Mouse (Mus musculus) E14TG2a.4 (cell line): ENCODE data around the gene Nwd1.

Experiments
- CTCF ChIP-seq: conservative IDR thresholded peaks from 2 replicates; pipeline ENCODE4 v1.5.1; 2014; ENCODE audit warnings: low read length
- NANOG ChIP-seq: IDR thresholded peaks from 2 replicates; pipeline ENCODE4 v1.6.1; 2014; ENCODE audit warnings: borderline replicate concordance, low read length, mixed read lengths
- POU5F1 ChIP-seq: IDR thresholded peaks from 2 replicates; pipeline ENCODE4 v1.6.1; 2014; ENCODE audit warnings: low read length, borderline replicate concordance

GRCm38 (mm10) chr8:72765696-72766095, 119.2 kb downstream of the Nwd1 start:
- TF ChIP-seq CTCF: no peak
- no peak for TF ChIP-seq POU5F1
- TF ChIP-seq NANOG: no peak
